Mouse (Mus musculus) kidney, adult 18-20 months (tissue): Measurements from ENCODE around the gene Gm28230.
A peak's percentile ranks its signal among the peaks of the same experiment; 100 is the strongest.

Source experiments
- DNase-seq: peaks from one replicate; pipeline ENCODE4 v3.0.0; 2021

The Gm28230 gene

GRCm38 (mm10) chr2:74741252-74741978 lies 14.9 kb downstream of the Gm28230 start:
- no peak for DNase-seq

GRCm38 (mm10) chr2:74741979-74742277 lies 15.4 kb downstream of the Gm28230 start:
- DNase-seq, result no peak

- no peak for DNase-seq
Observed at GRCm38 (mm10) chr2:74745540-74746297, 19.2 kb downstream of the Gm28230 start.

GRCm38 (mm10) chr2:74746298-74746921 lies 19.9 kb downstream of the Gm28230 start:
- DNase-seq, result no peak

GRCm38 (mm10) chr2:74747006-74747405 lies 20.5 kb downstream of the Gm28230 start:
- DNase-seq, result no peak

GRCm38 (mm10) chr2:74747661-74748141 lies 21.2 kb downstream of the Gm28230 start:
- DNase-seq, result no peak

- DNase-seq, result no peak
Observed at GRCm38 (mm10) chr2:74748436-74748995, 22.0 kb downstream of the Gm28230 start.

GRCm38 (mm10) chr2:74749337-74750121 lies 23.0 kb downstream of the Gm28230 start:
- peak; percentile 64 for DNase-seq

- no peak for DNase-seq
Observed at GRCm38 (mm10) chr2:74750731-74751250, 24.3 kb downstream of the Gm28230 start.

- DNase-seq, result no peak
Observed at GRCm38 (mm10) chr2:74751861-74752260, 25.3 kb downstream of the Gm28230 start.

GRCm38 (mm10) chr2:74752431-74753174 lies 26.1 kb downstream of the Gm28230 start:
- DNase-seq, result no peak

- no peak for DNase-seq
Observed at GRCm38 (mm10) chr2:74753175-74753523, 26.6 kb downstream of the Gm28230 start.

GRCm38 (mm10) chr2:74753711-74754110 lies 27.2 kb downstream of the Gm28230 start:
- DNase-seq, result no peak

GRCm38 (mm10) chr2:74760146-74760545 lies 33.6 kb downstream of the Gm28230 start:
- DNase-seq, result no peak

- DNase-seq, result no peak
Observed at GRCm38 (mm10) chr2:74761941-74762340, 35.4 kb downstream of the Gm28230 start.

- DNase-seq, result peak; percentile 68
Observed at GRCm38 (mm10) chr2:74762522-74763244, 36.2 kb downstream of the Gm28230 start, which contains the start of gene Hoxd1. Gene Hoxd1 (plus strand): TSS chr2:74762980.

- no peak for DNase-seq
Observed at GRCm38 (mm10) chr2:74763245-74763735, 36.8 kb downstream of the Gm28230 start.

- DNase-seq, result no peak
Observed at GRCm38 (mm10) chr2:74763976-74764375, 37.4 kb downstream of the Gm28230 start.

GRCm38 (mm10) chr2:74774359-74774758 lies 47.8 kb downstream of the Gm28230 start:
- DNase-seq, result no peak

GRCm38 (mm10) chr2:74777536-74778275 lies 51.2 kb downstream of the Gm28230 start:
- no peak for DNase-seq
